Mouse (Mus musculus) megakaryocyte, embryonic 14.5 days (primary cell): ENCODE data around the gene Il1r2.

Source experiments
- FLI1 ChIP-seq: IDR thresholded peaks from 2 replicates; pipeline ENCODE4 v1.6.1; 2012; ENCODE audit warnings: low read length, inconsistent platforms, mixed read lengths
- GATA1 ChIP-seq: IDR thresholded peaks from 3 replicates; pipeline ENCODE4 v1.6.1; 2012; ENCODE audit warnings: mixed read lengths, low read length, inconsistent platforms, borderline replicate concordance

GRCm38 (mm10) chr1:40164331-40164730, 90.5 kb downstream of the Il1r2 start:
- no peak for TF ChIP-seq GATA1
- TF ChIP-seq FLI1, result no peak
